Mouse (Mus musculus) spleen, adult 2 months (tissue): Measurements from ENCODE around the gene Snx8.

Experiments used
- CTCF ChIP-seq: fragments of 200-500 bp; IDR thresholded peaks from 2 replicates; pipeline ENCODE4 v1.5.1; 2011; ENCODE audit warnings: mild to moderate bottlenecking, inconsistent platforms; ENCODE audit not compliant: insufficient read depth, insufficient read length, insufficient replicate concordance; ENCODE audit errors: extremely low read depth
- POLR2A ChIP-seq: fragments of 200-500 bp; IDR thresholded peaks from 2 replicates; pipeline ENCODE4 v1.6.1; 2011; ENCODE audit warnings: low read depth, low read length, inconsistent platforms

GRCm38 (mm10) chr5:140368926-140369325 is 20.1 kb downstream of the Snx8 start:
- no peak for TF ChIP-seq CTCF
- TF ChIP-seq POLR2A = no peak
